Mouse (Mus musculus): ENCODE data around the gene Gnaq. TPM values are rescaled to one million over a fixed set of nuclear protein-coding genes. Genes with fewer than 3 reads are reported as not detected.

Gnaq gene
- polyA plus RNA-seq, 1 experiment, result 96.5 TPM

DNA sequence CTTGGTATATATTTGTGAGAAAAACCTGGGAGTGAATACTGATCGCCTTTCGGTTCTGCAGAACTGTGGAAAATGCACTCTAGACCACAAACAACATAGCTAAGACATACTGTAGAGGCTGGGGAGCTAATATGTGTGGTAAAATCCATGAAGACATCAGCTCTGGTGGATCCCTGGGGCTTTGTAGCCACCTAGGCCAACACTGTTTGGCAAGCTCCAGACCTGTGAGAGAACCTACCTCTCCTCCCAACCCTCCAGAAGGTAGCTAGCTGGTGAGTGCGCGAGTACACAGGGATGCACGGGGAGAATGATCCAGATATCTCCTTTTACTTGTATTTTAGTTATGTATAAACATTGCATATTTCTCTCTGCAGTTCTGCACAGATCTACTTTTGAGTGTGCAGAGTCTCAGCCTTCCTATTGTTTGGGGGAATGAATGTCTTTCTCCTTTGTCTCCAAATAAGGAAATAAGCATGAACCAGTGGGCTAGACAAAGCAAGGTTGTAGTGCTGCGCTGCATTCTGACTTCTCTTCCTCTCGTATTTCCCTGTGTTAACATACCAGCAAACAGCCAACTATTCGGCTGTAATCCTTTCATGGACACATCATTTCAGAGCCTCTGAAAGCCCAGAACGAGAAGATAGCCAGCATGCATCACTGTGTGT, 205.4 kb downstream of the Gnaq start:
- peaks cover 2% of the 10 kb centered on the region for H3K4me1 ChIP-seq (ENCODE audit: control insufficient read depth, insufficient read depth, low read length)
- H3K4me3 ChIP-seq (ENCODE audit: insufficient read depth, low read length), result no peak overlapping the region
- H3K27ac ChIP-seq (ENCODE audit: insufficient read depth, low read depth, low read length), result no peak overlapping the region
- TF ChIP-seq CTCF (IDR thresholded peaks at IDR 0.05; ENCODE audit: low read depth, low read length), result no peak
- TF ChIP-seq POLR2A (IDR thresholded peaks at IDR 0.05; ENCODE audit: borderline replicate concordance, low read depth, low read length), result no peak

DNA sequence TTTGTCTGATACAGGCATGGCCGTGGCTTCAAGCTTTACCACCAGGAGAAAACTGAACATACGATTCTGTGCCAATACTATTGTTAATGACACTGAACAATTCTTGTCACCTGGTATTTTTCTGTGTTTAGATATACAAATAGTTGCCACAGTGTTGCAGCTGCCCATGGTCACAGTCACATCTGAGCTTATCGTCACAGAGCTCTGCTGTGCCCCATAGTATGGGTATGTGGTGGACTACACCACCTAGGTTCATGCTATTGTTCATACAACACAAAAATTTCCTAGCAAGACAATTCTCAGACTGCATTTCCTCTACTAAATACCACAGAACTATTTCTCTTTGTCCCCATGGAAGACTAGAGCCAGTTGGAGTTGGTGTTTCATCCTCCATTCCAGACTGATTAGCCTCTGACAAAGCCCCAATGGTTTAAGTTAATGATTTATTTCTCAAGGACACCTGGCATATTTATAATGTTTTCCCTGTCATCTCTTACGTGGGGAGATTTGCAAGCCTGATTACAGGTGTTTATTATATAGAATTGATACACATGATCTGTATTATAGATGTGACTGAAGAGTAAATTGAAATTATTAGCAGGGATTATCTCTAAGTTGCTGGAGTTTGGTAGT, 207.4 kb downstream of the Gnaq start:
- H3K4me1 ChIP-seq (ENCODE audit: control insufficient read depth, insufficient read depth, low read length), result peaks cover 11% of the 10 kb centered on the region
- TF ChIP-seq POLR2A (IDR thresholded peaks at IDR 0.05; ENCODE audit: borderline replicate concordance, low read depth, low read length), result no peak
- TF ChIP-seq CTCF (IDR thresholded peaks at IDR 0.05; ENCODE audit: low read depth, low read length), result no peak
- H3K27ac ChIP-seq (ENCODE audit: insufficient read depth, low read depth, low read length), result no peak overlapping the region
- H3K4me3 ChIP-seq (ENCODE audit: insufficient read depth, low read length), result no peak overlapping the region

DNA sequence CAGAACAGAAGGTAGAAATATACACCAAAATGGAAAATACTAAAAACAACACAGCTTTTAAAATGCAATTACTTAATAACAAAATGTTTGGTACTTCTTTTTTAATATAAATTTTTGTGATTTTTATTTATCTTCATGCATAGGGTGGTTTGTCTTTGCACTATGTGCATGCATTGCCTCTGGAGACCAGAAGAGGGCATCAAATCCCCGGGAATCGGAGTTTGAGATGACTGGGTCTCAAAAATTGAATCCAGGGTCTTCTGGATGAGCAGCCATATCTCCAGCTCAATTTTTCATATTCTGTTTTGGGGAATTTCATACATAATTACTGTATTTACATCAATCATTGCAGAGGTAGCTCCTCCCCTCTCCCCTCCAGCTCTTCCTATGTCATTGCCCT, 210.1 kb downstream of the Gnaq start:
- TF ChIP-seq POLR2A (IDR thresholded peaks at IDR 0.05; ENCODE audit: borderline replicate concordance, low read depth, low read length), result no peak
- no peak for TF ChIP-seq CTCF (IDR thresholded peaks at IDR 0.05; ENCODE audit: low read depth, low read length)
- Histone ChIP-seq H3K4me1 (ENCODE audit: control insufficient read depth, insufficient read depth, low read length) (peaks cover 11% of the 10 kb centered on the region), H3K4me3 (ENCODE audit: insufficient read depth, low read length) (no peak overlapping the region), H3K27ac (ENCODE audit: insufficient read depth, low read depth, low read length) (no peak overlapping the region)

- Histone ChIP-seq H3K27ac (ENCODE audit: insufficient read depth, low read depth, low read length) (no peak overlapping the region), H3K4me1 (ENCODE audit: control insufficient read depth, insufficient read depth, low read length) (peaks cover 20% of the 10 kb centered on the region), H3K4me3 (ENCODE audit: insufficient read depth, low read length) (no peak overlapping the region)
- TF ChIP-seq POLR2A (IDR thresholded peaks at IDR 0.05; ENCODE audit: borderline replicate concordance, low read depth, low read length) (no peak), CTCF (IDR thresholded peaks at IDR 0.05; ENCODE audit: low read depth, low read length) (no peak)
Measured at GRCm38 (mm10) chr19:16345516-16345915, 212.9 kb downstream of the Gnaq start.

GRCm38 (mm10) chr19:16347037-16347436, 214.4 kb downstream of the Gnaq start:
- no peak overlapping the region for H3K27ac ChIP-seq (ENCODE audit: insufficient read depth, low read depth, low read length)
- no peak overlapping the region for H3K4me3 ChIP-seq (ENCODE audit: insufficient read depth, low read length)
- TF ChIP-seq CTCF (IDR thresholded peaks at IDR 0.05; ENCODE audit: low read depth, low read length), result no peak
- TF ChIP-seq POLR2A (IDR thresholded peaks at IDR 0.05; ENCODE audit: borderline replicate concordance, low read depth, low read length), result no peak
- H3K4me1 ChIP-seq (ENCODE audit: control insufficient read depth, insufficient read depth, low read length), result peaks cover 20% of the 10 kb centered on the region

GRCm38 (mm10) chr19:16353701-16354136, 221.1 kb downstream of the Gnaq start:
- H3K4me1 ChIP-seq (ENCODE audit: control insufficient read depth, insufficient read depth, low read length), result peaks cover 4% of the 10 kb centered on the region
- H3K4me3 ChIP-seq (ENCODE audit: insufficient read depth, low read length), result no peak overlapping the region
- no peak overlapping the region for H3K27ac ChIP-seq (ENCODE audit: insufficient read depth, low read depth, low read length)
- TF ChIP-seq CTCF (IDR thresholded peaks at IDR 0.05; ENCODE audit: low read depth, low read length) (no peak), POLR2A (IDR thresholded peaks at IDR 0.05; ENCODE audit: borderline replicate concordance, low read depth, low read length) (no peak)

DNA sequence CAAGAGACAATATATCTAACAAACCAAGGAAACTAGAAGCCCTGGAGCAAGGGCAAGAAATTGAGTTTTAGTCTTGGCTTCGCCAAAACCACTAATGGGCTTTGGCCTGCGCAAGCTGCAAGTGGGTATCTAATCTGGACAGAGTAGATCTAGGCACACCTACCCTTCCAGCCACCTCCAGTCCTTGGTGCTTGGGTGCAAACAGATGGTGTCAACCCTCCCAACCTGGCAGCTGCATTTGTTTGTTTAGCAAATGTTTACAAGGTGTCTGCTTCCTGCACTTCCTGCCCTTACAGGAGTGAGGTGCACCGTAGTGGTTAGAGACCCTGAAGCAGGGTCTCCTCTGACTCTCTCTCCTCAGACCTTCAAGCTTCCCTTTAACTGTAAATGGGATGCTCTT, 225.5 kb downstream of the Gnaq start:
- H3K27ac ChIP-seq (ENCODE audit: insufficient read depth, low read depth, low read length), result no peak overlapping the region
- no peak overlapping the region for H3K4me3 ChIP-seq (ENCODE audit: insufficient read depth, low read length)
- no peaks in the 10 kb centered on the region for H3K4me1 ChIP-seq (ENCODE audit: control insufficient read depth, insufficient read depth, low read length)
- TF ChIP-seq POLR2A (IDR thresholded peaks at IDR 0.05; ENCODE audit: borderline replicate concordance, low read depth, low read length) (no peak), CTCF (IDR thresholded peaks at IDR 0.05; ENCODE audit: low read depth, low read length) (no peak)

- no peak for TF ChIP-seq CTCF (IDR thresholded peaks at IDR 0.05; ENCODE audit: low read depth, low read length)
- TF ChIP-seq POLR2A (IDR thresholded peaks at IDR 0.05; ENCODE audit: borderline replicate concordance, low read depth, low read length), result no peak
- Histone ChIP-seq H3K27ac (ENCODE audit: insufficient read depth, low read depth, low read length) (no peak overlapping the region), H3K4me3 (ENCODE audit: insufficient read depth, low read length) (no peak overlapping the region), H3K4me1 (ENCODE audit: control insufficient read depth, insufficient read depth, low read length) (no peaks in the 10 kb centered on the region)
Measured at GRCm38 (mm10) chr19:16358905-16359304, 226.3 kb downstream of the Gnaq start.

GRCm38 (mm10) chr19:16366465-16367063, 233.9 kb downstream of the Gnaq start:
- TF ChIP-seq CTCF (IDR thresholded peaks at IDR 0.05; ENCODE audit: low read depth, low read length) (no peak), POLR2A (IDR thresholded peaks at IDR 0.05; ENCODE audit: borderline replicate concordance, low read depth, low read length) (no peak)
- Histone ChIP-seq H3K4me3 (ENCODE audit: insufficient read depth, low read length) (no peak overlapping the region), H3K27ac (ENCODE audit: insufficient read depth, low read depth, low read length) (no peak overlapping the region), H3K4me1 (ENCODE audit: control insufficient read depth, insufficient read depth, low read length) (peaks cover 31% of the 10 kb centered on the region)

DNA sequence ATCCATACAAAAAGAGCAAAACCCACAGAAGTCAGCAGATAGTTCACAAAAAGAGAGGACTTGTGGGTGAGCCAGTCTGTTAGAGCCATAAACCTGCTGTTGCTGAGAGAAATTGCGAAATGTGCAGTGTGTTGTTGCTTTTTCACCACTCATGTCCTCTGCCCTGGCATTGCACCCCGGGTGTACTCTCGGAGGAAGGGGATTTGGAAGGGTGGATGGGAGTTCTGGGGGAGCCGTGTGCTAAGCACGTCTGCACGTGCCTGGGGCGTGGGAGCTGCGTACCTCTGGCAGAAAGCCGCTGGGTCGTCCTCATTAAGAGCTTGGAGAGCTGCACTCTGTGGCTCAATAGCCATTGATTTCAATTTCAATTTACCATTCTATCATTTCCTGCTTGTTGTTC, 234.6 kb downstream of the Gnaq start:
- H3K4me1 ChIP-seq (ENCODE audit: control insufficient read depth, insufficient read depth, low read length), result peaks cover 37% of the 10 kb centered on the region

More for the DNA sequence above, 234.6 kb downstream of the Gnaq start:
- H3K4me3 ChIP-seq (ENCODE audit: insufficient read depth, low read length), result no peak overlapping the region
- H3K27ac ChIP-seq (ENCODE audit: insufficient read depth, low read depth, low read length), result no peak overlapping the region
- TF ChIP-seq CTCF (IDR thresholded peaks at IDR 0.05; ENCODE audit: low read depth, low read length) (no peak), POLR2A (IDR thresholded peaks at IDR 0.05; ENCODE audit: borderline replicate concordance, low read depth, low read length) (no peak)

All from bone marrow macrophage, adult 2 months (primary cell).